Mouse (Mus musculus) hindbrain, postnatal 0 days (tissue): ENCODE results near the gene Ppp1r35. TPM values are rescaled to one million over a fixed set of nuclear protein-coding genes. Genes with fewer than 3 reads are reported as not detected.

Experiments used
- ATAC-seq: fragments of 200-750 bp; cut with Nextera tagmentation; 2 replicates; pipeline ENCODE4 v1.8.0; 2017; ENCODE audit warnings: mild to moderate bottlenecking, moderate TSS enrichment, moderate library complexity
- DNase-seq: peaks from one replicate; pipeline ENCODE4 v3.0.0-alpha.2; 2015; ENCODE audit warnings: low spot score
- H3K27ac ChIP-seq: fragments of 300-500 bp; sonication (generic); 2 replicates; pipeline ENCODE4 v1.5.1; 2014; ENCODE audit warnings: mild to moderate bottlenecking
- H3K27me3 ChIP-seq: fragments of 300-500 bp; sonication (generic); 2 replicates; pipeline ENCODE4 v1.6.1; 2014; ENCODE audit warnings: low read length, mixed read lengths; ENCODE audit not compliant: insufficient read depth
- H3K36me3 ChIP-seq: fragments of 300-500 bp; sonication (generic); 2 replicates; pipeline ENCODE4 v1.6.1; 2014; ENCODE audit warnings: low read length, mixed read lengths; ENCODE audit not compliant: insufficient read depth
- H3K4me1 ChIP-seq: fragments of 300-500 bp; sonication (generic); 2 replicates; pipeline ENCODE4 v1.6.1; 2014; ENCODE audit warnings: antibody characterized with exemption, low read length, mixed read lengths; ENCODE audit not compliant: insufficient read depth
- H3K4me2 ChIP-seq: fragments of 300-500 bp; sonication (generic); 2 replicates; pipeline ENCODE4 v1.6.1; 2014; ENCODE audit warnings: low read depth, mild to moderate bottlenecking, low read length, moderate library complexity, mixed read lengths
- H3K4me3 ChIP-seq: fragments of 300-500 bp; sonication (generic); 2 replicates; pipeline ENCODE4 v1.5.1; 2014; ENCODE audit warnings: low read length
- H3K9ac ChIP-seq: fragments of 300-500 bp; sonication (generic); replicated peaks from 2 replicates; pipeline ENCODE4 v1.6.1; 2014; ENCODE audit warnings: mild to moderate bottlenecking, low read length, moderate library complexity, mixed read lengths
- H3K9me3 ChIP-seq: fragments of 300-500 bp; sonication (generic); 2 replicates; pipeline ENCODE4 v1.6.1; 2016; ENCODE audit warnings: low read length, mixed read lengths
- CTCF ChIP-seq: IDR thresholded peaks from 2 replicates; pipeline ENCODE4 v1.5.1; 2016; ENCODE audit warnings: antibody characterized with exemption, control low read depth, low read depth
- WGBS: fragments of 180-500 bp; shearing (Covaris S2); extraction: QIAGEN DNeasy Blood & Tissue Kit; methylation state at CpG from one replicate; pipeline ENCODE4 v1.1.7; 2014; 5-methylcytosine and 5-hydroxymethylcytosine counted together
- polyA plus RNA-seq: library from polyadenylated mRNA; unstranded; fragments of >200 nt; fragmentation: Nextera tagmentation; extraction: Ambion mirVana; gene quantifications from 2 replicates; pipeline ENCODE4 v1.2.1, GENCODE M21; 2015
- total RNA-seq: library from RNA; depleted of rRNA; stranded (reverse); fragments of >200 nt; gene quantifications from 2 replicates; pipeline ENCODE4 v1.2.3, GENCODE M21; 2014

The Ppp1r35 gene
- total and polyA plus RNA-seq, 2 experiments from 2014 or later, result 35.5 to 52.8 TPM

DNA sequence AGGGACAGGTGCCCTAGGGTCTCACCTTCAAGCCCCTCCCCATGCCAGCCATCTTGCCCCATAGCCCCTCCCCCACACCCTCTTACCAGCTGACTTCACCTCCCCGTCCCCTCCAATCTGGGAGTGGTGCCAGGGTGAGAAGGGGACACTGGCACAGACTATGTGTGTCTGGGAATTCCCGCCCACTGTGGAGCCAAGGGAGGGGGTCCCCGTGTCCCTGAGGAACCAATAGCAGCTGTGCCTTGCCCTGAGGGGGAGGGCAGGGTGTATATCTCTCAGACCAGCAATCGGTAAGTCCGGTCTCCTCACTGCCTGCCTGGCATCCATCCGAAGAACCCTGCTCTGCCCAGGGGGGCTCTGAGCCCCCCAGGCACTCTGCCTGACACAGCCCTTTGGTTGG, 20.8 kb upstream of the Ppp1r35 start:
- H3K36me3 ChIP-seq, result no peaks in the 10 kb centered on the region
- no peak for TF ChIP-seq CTCF
- WGBS, result 29% methylated on average over 6 of the region's 6 CpGs
- DNase-seq (peak; percentile 89), ATAC-seq (peak; percentile 70)
- H3K27me3 ChIP-seq, result no peaks in the 10 kb centered on the region
- no peaks in the 10 kb centered on the region for H3K4me1 ChIP-seq
- peak overlapping the region; percentile 38; the same call in 1 of the 2 replicates for H3K9ac ChIP-seq
- no peaks in the 10 kb centered on the region for H3K9me3 ChIP-seq
- peak overlapping the region; percentile 47 for H3K4me2 ChIP-seq
- peak overlapping the region; percentile 22; the same call in 1 of the 2 replicates for H3K4me3 ChIP-seq
- peak overlapping the region; percentile 82 for H3K27ac ChIP-seq

DNA sequence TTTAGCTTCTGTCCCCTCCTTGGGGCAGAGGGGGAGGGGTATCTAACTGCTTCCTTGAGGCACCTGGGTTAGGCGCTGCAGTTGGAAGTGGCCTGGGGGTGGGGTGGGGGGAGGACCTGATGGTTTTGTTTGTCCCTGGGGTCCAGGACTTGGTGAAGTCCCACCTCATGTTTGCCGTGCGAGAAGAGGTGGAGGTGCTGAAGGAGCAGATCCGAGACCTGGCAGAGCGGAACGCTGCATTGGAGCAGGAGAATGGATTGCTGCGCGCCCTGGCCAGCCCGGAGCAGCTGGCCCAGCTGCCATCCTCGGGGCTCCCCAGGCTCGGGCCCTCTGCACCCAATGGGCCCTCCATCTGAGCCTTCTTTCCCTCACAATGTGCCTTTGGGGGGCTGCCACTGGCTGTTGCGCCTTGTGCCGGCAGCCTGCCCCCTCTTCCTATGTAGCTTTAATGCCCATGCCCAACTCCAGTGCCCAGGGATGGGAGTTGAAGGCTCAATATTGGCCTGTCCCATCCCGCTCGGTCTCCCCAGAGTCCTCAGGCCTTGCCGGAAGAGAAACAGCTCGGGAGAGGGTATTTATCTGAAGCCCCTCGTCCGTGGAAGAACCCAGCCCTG, 19.6 kb upstream of the Ppp1r35 start:
- peak overlapping the region; percentile 47 for H3K4me2 ChIP-seq
- ATAC-seq (no peak), DNase-seq (no peak)
- H3K9me3 ChIP-seq, result no peaks in the 10 kb centered on the region
- no peaks in the 10 kb centered on the region for H3K4me1 ChIP-seq
- 0 out of 2 replicates have a peak overlapping the region, but pooled peaks have one; percentile 22 for H3K4me3 ChIP-seq
- WGBS, result 80% methylated on average over 19 of the region's 19 CpGs
- TF ChIP-seq CTCF, result no peak
- no peaks in the 10 kb centered on the region for H3K36me3 ChIP-seq
- H3K9ac ChIP-seq, result peak overlapping the region; percentile 38; the same call in 1 of the 2 replicates
- H3K27ac ChIP-seq, result peak overlapping the region; percentile 82
- no peaks in the 10 kb centered on the region for H3K27me3 ChIP-seq

DNA sequence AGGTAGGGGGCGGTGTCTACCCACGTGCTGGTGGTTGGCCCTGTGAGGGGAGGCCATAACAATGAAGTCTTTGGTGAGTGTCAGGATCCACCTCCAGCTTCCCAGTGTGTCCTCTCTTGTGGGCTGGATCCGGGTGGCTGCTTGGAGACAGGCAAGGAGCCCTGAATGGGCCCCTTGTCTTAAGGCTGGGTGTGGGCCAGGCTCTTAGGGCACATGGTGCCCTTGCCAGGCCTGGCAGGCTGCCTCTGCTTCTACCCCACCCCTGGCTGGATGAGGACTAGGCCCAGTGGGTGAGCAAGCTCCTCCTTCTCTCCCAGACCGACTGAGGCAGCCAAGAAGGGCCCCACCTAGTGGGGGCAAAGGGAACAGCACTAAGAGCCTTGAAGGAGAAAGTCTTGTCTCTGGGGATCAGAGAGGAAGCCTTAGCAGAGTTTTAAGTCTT, 18.7 kb upstream of the Ppp1r35 start:
- ATAC-seq (peak; percentile 95), DNase-seq (peak; percentile 95)
- H3K4me1 ChIP-seq, result no peaks in the 10 kb centered on the region
- H3K27me3 ChIP-seq, result no peaks in the 10 kb centered on the region
- peak overlapping the region; percentile 82 for H3K27ac ChIP-seq
- TF ChIP-seq CTCF, result peak; percentile 84
- no peak overlapping the region for H3K4me2 ChIP-seq
- WGBS, result 20% methylated on average over 4 of the region's 4 CpGs
- no peaks in the 10 kb centered on the region for H3K36me3 ChIP-seq
- H3K4me3 ChIP-seq, result no peak overlapping the region
- H3K9me3 ChIP-seq, result no peaks in the 10 kb centered on the region
- H3K9ac ChIP-seq, result no peak overlapping the region

DNA sequence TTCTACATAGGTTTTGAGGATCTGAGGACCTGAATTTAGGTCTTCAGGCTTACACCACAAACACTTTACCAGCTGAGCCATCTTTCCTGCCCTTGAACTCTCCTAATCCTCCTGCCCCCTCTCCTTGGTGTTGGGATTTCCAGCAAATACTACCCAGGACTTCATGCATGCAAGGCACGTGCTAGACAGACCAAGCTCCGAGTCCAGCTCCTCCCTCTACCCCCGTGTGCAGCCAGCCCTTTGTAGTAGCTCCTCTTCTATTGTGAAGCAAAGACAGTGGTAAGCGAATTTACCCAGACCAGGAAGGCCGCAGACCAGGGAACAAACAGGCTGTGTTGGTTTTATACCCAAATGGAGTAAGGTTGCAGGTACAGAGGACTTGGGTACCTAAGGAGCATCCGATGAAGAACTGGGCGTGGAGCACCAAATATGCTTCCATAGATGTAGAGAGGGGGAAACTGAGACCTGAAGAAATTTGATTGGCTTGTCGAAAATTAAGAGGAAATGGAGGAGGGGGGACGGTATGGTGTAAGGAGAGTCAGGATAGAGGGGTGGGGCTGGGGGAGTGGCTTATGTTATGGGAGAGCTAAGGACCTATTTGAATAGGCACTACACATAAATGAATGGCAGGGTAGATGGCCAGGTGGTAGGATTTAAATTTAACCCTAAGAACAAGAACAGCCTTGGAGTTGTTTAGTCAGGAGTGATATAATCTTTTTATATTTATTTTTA, 13.9 kb upstream of the Ppp1r35 start:
- Histone ChIP-seq H3K27ac (no peak overlapping the region), H3K4me2 (no peak overlapping the region), H3K9ac (no peak overlapping the region), H3K4me1 (no peaks in the 10 kb centered on the region), H3K36me3 (no peaks in the 10 kb centered on the region), H3K4me3 (no peak overlapping the region), H3K27me3 (no peaks in the 10 kb centered on the region), H3K9me3 (no peaks in the 10 kb centered on the region)
- 46% methylated on average over 9 of the region's 9 CpGs for WGBS
- ATAC-seq, result no peak
- no peak for DNase-seq
- no peak for TF ChIP-seq CTCF

DNA sequence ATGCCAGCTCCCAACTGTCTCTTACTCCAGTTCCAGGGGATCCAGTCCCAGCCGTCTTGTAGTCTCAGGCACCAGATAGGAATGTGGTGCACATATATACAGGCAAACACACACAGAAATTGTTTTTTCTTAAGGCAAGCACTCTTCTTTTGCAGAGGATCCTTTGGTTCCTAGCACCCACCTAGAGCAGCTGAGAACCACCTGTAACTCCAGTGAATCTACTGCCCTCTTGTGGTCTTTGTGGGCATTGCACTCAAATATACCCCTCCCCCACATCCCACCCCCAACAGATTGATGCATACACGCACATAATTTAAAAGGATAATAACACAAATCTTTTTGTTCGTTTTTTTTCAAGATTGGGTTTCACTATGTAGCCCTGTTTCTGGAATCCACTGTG, 12.4 kb upstream of the Ppp1r35 start:
- no peak overlapping the region for H3K9ac ChIP-seq
- H3K27me3 ChIP-seq, result no peaks in the 10 kb centered on the region
- DNase-seq (peak; percentile 55), ATAC-seq (no peak)
- no peak overlapping the region for H3K4me2 ChIP-seq
- no peaks in the 10 kb centered on the region for H3K4me1 ChIP-seq
- no peak overlapping the region for H3K27ac ChIP-seq
- WGBS, result 64% methylated on average over 3 of the region's 3 CpGs
- no peaks in the 10 kb centered on the region for H3K36me3 ChIP-seq
- no peaks in the 10 kb centered on the region for H3K9me3 ChIP-seq
- TF ChIP-seq CTCF, result peak; percentile 61
- H3K4me3 ChIP-seq, result no peak overlapping the region

DNA sequence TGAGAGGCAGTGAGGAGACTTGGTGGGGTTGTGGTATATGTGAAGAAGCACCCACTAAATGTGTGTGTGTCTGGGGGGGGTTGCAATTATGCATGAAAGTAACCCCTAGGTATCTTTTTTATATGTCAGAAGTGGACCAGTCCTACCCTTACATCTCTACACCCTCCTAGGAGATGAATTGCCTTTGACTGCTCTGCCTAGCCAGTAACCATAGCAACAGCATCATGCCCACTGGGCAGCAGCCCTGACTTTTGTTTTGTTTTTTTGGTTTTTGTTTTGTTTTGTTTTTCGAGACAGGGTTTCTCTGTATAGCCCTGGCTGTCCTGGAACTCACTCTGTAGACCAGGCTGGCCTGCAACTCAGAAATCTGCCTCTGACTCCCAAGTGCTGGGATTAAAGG, 10.2 kb upstream of the Ppp1r35 start:
- no peaks in the 10 kb centered on the region for H3K36me3 ChIP-seq
- no peak overlapping the region for H3K4me2 ChIP-seq
- H3K4me3 ChIP-seq, result no peak overlapping the region
- no peak overlapping the region for H3K9ac ChIP-seq
- no peaks in the 10 kb centered on the region for H3K4me1 ChIP-seq
- WGBS, result 0% methylated on average over 1 of the region's 1 CpGs
- H3K9me3 ChIP-seq, result no peaks in the 10 kb centered on the region
- H3K27me3 ChIP-seq, result no peaks in the 10 kb centered on the region
- ATAC-seq (peak; percentile 55; the same call in 1 of the 2 replicates), DNase-seq (peak; percentile 51)
- 0 out of 2 replicates have a peak overlapping the region, but pooled peaks have one; percentile 22 for H3K27ac ChIP-seq
- no peak for TF ChIP-seq CTCF

DNA sequence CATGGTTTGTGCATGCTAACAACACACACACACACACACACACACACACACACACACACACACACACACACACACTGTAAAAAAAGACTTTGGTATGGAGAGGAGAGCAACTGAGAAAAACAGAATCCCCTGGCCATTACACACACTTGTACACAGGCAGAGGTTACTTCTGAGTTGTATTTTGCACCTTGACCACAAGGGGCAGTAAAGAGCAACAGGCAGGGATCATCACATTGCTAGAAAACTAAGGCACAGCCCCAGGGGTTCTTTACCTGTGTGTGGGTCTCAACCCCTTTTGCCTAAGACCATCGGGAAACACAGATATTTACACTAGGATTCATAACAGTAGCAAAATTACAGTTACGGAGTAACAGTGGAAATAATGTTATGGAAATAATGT, 7.9 kb upstream of the Ppp1r35 start:
- no peak overlapping the region for H3K4me2 ChIP-seq
- no peaks in the 10 kb centered on the region for H3K4me1 ChIP-seq
- TF ChIP-seq CTCF, result peak; percentile 89
- no peaks in the 10 kb centered on the region for H3K27me3 ChIP-seq
- WGBS, result 52% methylated on average over 2 of the region's 2 CpGs
- no peak overlapping the region for H3K4me3 ChIP-seq
- DNase-seq, result peak; percentile 66
- H3K9ac ChIP-seq, result no peak overlapping the region
- ATAC-seq, result 0 out of 2 replicates have a peak, but pooled peaks have one; percentile 59
- H3K36me3 ChIP-seq, result no peaks in the 10 kb centered on the region
- H3K27ac ChIP-seq, result no peak overlapping the region
- H3K9me3 ChIP-seq, result no peaks in the 10 kb centered on the region
